Mouse (Mus musculus): Measurements from ENCODE around the gene Spata31.

Gene Spata31

DNA sequence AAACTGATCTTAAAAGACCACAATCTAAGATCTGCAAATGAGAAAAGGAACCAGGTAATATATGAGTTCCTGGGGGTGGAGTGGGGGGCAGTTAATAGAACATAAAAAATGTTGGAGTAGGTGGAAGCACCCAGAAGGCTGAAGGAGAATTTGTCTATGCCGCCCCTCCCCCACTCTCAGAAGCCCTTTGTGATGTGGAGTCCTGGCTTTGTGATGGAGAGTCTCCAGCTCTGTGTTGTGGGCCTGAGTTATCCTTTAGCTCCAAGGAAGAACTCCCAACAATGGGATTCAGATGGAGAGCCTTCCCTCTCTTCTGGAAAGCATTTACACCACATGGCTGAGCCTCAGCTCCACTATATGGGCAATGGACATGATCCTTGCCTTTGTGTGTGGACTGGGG lies at the start of gene Spata31:
Spata31 (plus strand) TSS at position 216 of the 400 bp plus-strand sequence.
- DNase-seq: no peak

DNA sequence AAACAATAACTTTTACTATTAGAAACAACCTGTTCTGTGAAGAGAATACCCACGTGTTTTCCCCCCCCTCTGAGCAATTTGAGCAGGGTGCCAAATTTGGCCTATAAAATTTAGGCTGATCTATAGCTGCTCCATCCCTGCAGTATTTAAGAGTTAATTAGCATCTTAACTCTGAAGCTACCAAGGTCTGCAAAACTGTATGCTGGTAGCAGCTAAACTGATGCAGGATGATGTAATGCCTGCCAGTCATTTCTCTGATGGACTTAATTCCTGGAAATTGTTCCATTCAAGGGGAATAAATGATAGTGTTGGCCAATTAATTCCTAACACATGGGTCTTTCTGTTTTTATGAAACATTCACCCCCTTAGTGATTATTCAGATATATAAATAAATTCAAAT lies 14.1 kb upstream of the Spata31 start:
- DNase-seq: no peak

DNA sequence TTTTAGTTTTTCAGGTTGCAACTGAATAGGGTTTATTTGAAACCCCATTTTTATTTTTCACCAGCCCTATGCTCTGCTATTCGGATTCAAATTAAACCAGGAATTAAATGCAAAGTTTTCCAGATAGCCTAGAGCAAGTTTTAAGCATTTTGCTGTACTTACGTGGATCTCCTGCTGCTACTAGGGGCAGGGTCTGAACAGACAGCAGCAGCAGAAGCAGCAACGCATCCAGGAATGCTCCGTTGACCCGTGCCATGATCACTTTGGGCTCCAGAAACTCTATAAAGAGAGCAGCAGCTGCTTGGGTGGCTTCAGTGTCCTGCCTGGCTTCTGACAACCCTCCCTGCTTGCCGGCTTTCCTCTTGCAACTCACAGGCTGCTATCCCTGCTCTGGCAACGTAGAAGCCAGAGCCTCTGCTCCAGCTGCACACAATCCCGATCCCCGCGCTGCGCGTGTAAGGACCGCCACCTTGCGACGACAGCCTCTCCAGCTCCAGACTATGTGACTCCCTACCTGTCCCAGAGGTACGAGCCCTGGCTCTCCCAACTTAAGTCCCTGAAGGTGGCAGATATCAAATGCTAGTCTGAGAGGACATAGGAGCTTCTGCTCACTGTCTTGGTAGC lies 13.5 kb upstream of the Spata31 start, which contains the start of gene Cntnap3:
Cntnap3 (minus strand) TSS at position 371 of the 624 bp plus-strand sequence.
- DNase-seq: no peak
